Mouse (Mus musculus) E14TG2a.4 (cell line): ENCODE measurements around the gene Tjp2.
"Not testable (repeated sequence)": the region's sequence is repeated elsewhere in the genome, so short reads cannot be mapped to it uniquely, and the experiment has no call there.

ENCODE experiments used
- H3K27me3 ChIP-seq: 2 replicates; pipeline ENCODE4 v1.6.1; 2014; ENCODE audit warnings: low read length, control low read depth; ENCODE audit not compliant: insufficient read depth
- H3K36me3 ChIP-seq: 2 replicates; pipeline ENCODE4 v1.6.1; 2014; ENCODE audit warnings: low read length, control low read depth; ENCODE audit not compliant: insufficient read depth
- H3K4me1 ChIP-seq: replicated peaks from 2 replicates; pipeline ENCODE4 v1.6.1; 2014; ENCODE audit warnings: low read depth, low read length, control low read depth
- H3K4me3 ChIP-seq: replicated peaks from 2 replicates; pipeline ENCODE4 v1.5.1; 2014; ENCODE audit warnings: mild to moderate bottlenecking, low read length
- H3K9me3 ChIP-seq: 2 replicates; pipeline ENCODE4 v1.6.1; 2014; ENCODE audit warnings: low read length, control low read depth
- CTCF ChIP-seq: conservative IDR thresholded peaks from 2 replicates; pipeline ENCODE4 v1.5.1; 2014; ENCODE audit warnings: low read length
- NANOG ChIP-seq: IDR thresholded peaks from 2 replicates; pipeline ENCODE4 v1.6.1; 2014; ENCODE audit warnings: borderline replicate concordance, low read length, mixed read lengths
- POU5F1 ChIP-seq: IDR thresholded peaks from 2 replicates; pipeline ENCODE4 v1.6.1; 2014; ENCODE audit warnings: low read length, borderline replicate concordance

Tjp2 gene

DNA sequence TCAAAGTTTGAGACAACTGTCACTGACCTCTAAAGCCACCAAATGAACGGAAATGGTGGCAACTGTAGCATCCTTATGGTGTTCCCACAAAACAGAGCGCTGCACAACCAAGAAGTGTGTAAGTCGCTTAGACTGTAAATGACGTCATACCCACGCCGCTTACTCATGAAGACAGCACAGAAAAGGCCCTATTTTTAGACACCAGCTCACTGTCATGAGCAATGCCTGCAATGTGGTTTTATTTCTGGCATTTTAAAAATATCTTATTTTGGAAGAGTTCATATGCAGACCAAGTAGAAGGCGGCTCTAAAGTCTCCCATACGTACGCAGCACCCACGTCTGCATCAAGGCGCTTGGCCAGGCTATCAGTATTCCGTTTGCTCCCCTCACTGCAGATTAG lies 117.1 kb downstream of the Tjp2 start:
- H3K27me3 ChIP-seq: no peaks in the 10 kb centered on the region
- no peaks in the 10 kb centered on the region for H3K9me3 ChIP-seq

DNA sequence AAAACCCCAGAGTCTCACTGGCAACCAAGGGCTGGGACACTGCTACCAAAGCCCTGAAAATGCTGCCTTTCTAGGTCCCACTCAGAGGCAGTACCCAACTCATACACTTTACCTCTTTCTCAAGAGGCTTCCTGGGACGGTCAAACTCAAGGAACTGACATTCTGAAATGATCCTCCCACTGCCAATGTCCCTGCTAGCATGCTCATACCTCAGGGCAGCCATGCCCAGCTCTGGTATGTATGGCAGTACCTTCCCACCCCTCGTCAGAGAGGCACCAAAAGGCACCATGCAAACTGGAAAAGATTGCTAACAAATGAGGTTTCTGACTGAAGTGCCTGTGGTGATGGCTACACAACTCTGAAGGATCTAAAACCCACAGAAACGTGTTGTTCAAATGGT lies 121.0 kb downstream of the Tjp2 start:
- H3K27me3 ChIP-seq: no peaks in the 10 kb centered on the region
- peaks cover 12% of the 10 kb centered on the region for H3K4me1 ChIP-seq
- peaks cover 89% of the 10 kb centered on the region for H3K36me3 ChIP-seq
- H3K4me3 ChIP-seq: no peak overlapping the region
- no peaks in the 10 kb centered on the region for H3K9me3 ChIP-seq
- TF ChIP-seq NANOG: no peak
- no peak for TF ChIP-seq POU5F1
- no peak for TF ChIP-seq CTCF

More for the DNA sequence above, 117.1 kb downstream of the Tjp2 start:
- H3K4me3 ChIP-seq: no peak overlapping the region
- H3K36me3 ChIP-seq: peaks cover 92% of the 10 kb centered on the region
- TF ChIP-seq NANOG (no peak), CTCF (no peak), POU5F1 (no peak)
- H3K4me1 ChIP-seq: peaks cover 7% of the 10 kb centered on the region; the same call in 1 of the 2 replicates

DNA sequence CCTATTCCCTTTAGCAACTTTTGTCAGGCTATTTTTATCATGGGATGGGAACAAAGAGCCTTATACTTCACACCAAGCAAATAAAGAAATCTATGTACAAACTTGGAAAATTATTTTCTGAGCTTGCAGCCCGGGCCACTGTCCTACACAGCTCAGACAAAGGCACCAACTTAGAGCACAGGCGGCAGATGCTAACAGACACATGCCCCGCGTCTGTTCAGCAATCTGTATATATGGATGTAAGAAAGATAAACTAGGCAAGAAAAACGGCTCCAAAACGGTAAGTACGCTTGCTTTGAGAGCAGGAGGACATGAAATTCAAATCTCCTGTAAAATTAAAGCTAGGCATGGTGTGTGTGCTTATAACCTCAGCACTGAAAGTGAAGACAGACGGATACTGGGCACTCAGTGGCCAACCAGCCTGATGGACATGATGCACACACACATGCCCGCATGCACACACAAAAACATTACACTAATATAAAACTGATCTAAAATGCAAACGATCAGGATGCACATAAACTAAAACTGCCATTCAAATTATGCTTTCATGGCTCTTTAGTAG lies 122.2 kb downstream of the Tjp2 start:
- Histone ChIP-seq H3K4me3 (no peak overlapping the region), H3K9me3 (no peaks in the 10 kb centered on the region), H3K4me1 (peaks cover 18% of the 10 kb centered on the region), H3K36me3 (peaks cover 89% of the 10 kb centered on the region), H3K27me3 (no peaks in the 10 kb centered on the region)
- TF ChIP-seq CTCF: no peak
- no peak for TF ChIP-seq POU5F1
- no peak for TF ChIP-seq NANOG

DNA sequence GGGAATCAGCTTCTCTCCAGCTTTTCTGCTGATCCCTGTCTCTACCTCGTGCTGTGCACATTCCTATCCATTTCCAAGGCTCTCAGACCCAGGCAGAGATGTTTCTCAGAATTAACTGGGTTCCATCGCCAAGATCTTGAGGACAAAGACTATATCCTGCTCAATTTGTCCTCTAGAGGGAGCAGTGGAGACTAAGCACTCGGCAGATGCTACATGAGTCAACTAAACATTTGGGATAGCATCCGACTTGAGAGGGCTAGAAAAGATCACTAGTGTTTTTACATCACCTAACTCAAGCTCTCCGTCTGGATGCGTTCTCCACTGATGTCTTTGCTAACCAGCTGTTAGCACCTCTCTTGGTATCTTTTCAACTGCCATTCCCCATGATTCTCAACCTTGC lies 123.6 kb downstream of the Tjp2 start:
- Histone ChIP-seq H3K36me3 (peaks cover 89% of the 10 kb centered on the region), H3K4me1 (peaks cover 19% of the 10 kb centered on the region), H3K9me3 (no peaks in the 10 kb centered on the region), H3K27me3 (no peaks in the 10 kb centered on the region), H3K4me3 (no peak overlapping the region)
- TF ChIP-seq NANOG: no peak
- peak; percentile 81 for TF ChIP-seq CTCF
- no peak for TF ChIP-seq POU5F1

DNA sequence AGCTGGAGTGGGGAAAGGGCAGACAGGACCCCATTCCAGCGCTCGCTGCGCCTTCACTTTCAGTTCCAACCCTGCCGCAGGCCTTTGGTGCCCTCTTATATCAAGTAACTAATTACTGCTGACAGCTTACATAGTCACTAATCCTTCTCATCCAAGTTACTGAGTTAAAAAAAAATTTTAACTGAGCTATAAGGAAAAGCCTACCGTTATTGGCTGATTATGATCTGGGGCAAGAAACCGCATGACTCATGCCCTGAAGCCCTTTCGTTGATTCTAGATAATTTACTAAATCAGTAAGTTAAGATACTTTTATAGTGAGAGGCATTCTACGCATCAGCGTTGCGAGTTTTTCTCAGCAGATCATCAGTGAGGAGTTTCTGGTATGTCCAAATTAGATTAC lies 126.1 kb downstream of the Tjp2 start:
- TF ChIP-seq POU5F1 (no peak), CTCF (no peak), NANOG (no peak)
- Histone ChIP-seq H3K9me3 (no peaks in the 10 kb centered on the region), H3K4me3 (no peak overlapping the region), H3K4me1 (peaks cover 19% of the 10 kb centered on the region), H3K27me3 (no peaks in the 10 kb centered on the region), H3K36me3 (peaks cover 96% of the 10 kb centered on the region)

DNA sequence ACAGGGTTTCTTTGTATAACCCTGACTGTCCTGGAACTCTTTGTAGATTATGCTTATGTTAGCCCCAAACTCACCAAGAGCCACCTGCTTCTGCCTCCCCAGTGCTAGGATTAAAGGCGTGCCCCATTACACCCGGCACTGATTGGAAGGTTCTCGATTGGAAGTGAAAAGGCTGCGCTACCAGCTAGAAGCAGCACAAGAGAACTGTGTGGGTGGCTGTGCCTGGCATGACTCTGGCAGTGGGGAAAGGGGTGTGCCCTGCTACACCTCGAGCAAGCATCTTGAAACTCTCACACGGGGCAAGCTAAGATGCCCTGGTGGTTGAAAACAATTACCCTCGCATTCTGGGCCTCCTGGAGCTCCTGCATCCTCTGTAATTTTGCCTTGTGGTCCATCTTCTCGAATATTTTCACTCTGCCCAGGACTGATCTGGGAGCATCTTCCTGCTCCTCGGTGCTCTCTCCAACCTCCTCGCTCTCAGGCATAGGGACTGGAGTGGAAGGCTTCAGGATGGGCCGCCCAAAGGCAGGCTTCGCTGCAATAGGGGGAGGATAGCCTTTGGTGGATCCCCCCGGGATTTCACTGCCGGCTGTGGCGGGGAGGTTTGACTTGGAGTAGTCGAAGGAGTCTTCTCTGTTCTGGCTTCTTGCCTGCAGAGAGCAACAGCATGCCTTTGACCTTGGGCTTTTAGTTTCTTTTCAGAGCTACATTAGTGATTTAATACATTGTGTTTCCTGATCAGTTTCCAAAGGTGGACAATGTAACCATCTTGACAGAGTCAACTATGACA lies 127.0 kb downstream of the Tjp2 start:
- no peak for TF ChIP-seq CTCF
- no peak for TF ChIP-seq NANOG
- TF ChIP-seq POU5F1: no peak
- no peaks in the 10 kb centered on the region for H3K27me3 ChIP-seq
- peaks cover 19% of the 10 kb centered on the region for H3K4me1 ChIP-seq
- H3K9me3 ChIP-seq: no peaks in the 10 kb centered on the region
- peaks cover 90% of the 10 kb centered on the region for H3K36me3 ChIP-seq
- H3K4me3 ChIP-seq: no peak overlapping the region

DNA sequence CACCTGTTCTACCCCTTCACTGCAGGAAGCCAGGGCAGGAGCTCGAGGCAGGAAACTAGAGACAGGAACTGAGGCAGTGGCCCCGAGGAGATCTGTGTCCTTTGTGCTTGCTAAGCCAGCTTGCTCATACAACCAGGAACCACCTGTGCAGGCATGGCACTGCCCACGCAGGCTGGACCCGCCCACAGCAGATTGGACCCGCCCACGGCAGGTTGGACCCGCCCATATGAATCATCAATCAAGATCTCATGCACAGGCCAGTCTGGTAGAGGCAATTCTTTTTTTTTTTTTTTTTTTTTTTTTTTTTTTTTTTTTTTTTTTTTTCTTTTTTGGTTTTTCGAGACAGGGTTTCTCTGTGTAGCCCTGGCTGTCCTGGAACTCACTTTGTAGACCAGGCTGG lies 132.8 kb downstream of the Tjp2 start:
- not testable (repeated sequence) for H3K27me3 ChIP-seq, H3K4me1 ChIP-seq, H3K9me3 ChIP-seq, H3K4me3 ChIP-seq
- H3K36me3 ChIP-seq: peaks cover 36% of the 10 kb centered on the region

DNA sequence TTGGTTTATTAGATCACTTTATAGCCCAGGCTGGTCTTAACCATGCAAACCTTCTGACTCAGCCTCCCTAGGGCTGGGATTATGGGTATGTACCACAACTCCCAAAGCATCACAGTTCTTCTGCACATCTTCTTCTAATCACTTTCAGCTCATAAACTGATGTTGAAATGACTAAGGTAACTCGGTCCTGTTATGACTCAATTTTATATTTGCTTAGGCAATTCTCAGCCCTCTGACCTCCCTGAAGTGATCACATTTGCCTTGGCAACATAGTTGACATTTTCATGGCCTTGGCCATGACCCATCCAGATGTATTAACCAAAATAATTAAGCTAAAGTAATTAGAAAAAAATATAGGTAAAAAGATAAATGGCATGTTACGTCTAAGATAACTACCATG lies 134.5 kb downstream of the Tjp2 start:
- Histone ChIP-seq H3K27me3 (peaks cover 4% of the 10 kb centered on the region), H3K36me3 (peaks cover 19% of the 10 kb centered on the region), H3K9me3 (peaks cover 9% of the 10 kb centered on the region), H3K4me1 (0 out of 2 replicates have a peak, but pooled peaks cover 6% of the 10 kb centered on the region), H3K4me3 (no peak overlapping the region)
- no peak for TF ChIP-seq CTCF
- no peak for TF ChIP-seq NANOG
- TF ChIP-seq POU5F1: no peak

DNA sequence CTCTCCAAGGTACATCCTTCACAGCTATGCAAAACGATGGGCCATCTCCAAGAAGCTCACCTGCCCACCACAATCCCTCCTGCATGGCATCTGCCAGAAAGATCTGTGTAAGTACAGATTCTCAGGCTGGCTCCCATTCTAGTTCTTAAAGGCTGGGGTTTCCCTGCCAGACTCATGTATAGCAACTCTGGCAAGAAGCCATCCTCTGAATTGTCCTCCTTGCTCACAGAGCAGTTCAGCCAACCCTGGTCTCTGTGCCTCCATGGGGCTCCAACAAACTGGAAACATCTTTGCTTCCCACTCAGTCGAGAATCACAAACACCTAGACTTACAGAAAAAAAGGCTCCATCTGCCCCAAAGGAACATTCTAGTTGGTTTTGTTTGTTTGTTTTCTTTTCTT lies 139.5 kb downstream of the Tjp2 start:
- H3K27me3 ChIP-seq: peaks cover 42% of the 10 kb centered on the region
- no peak for TF ChIP-seq CTCF
- no peak for TF ChIP-seq NANOG
- no peak for TF ChIP-seq POU5F1
- H3K9me3 ChIP-seq: peaks cover 9% of the 10 kb centered on the region
- H3K4me1 ChIP-seq: no peaks in the 10 kb centered on the region
- no peaks in the 10 kb centered on the region for H3K36me3 ChIP-seq
- no peak overlapping the region for H3K4me3 ChIP-seq
